Mouse (Mus musculus) CH12.LX (cell line): ENCODE results near the gene Hsf5. TPM values are rescaled to one million over a fixed set of nuclear protein-coding genes. Genes with fewer than 3 reads are reported as not detected.

Source experiments
- DNase-seq: peaks from one replicate; pipeline ENCODE4 v3.0.0-alpha.2; 2013; ENCODE audit errors: extremely low read depth
- H3K27ac ChIP-seq: 2 replicates; pipeline ENCODE4 v1.5.1; 2012; ENCODE audit warnings: low read depth, mild to moderate bottlenecking, control low read depth, moderate library complexity; ENCODE audit not compliant: insufficient read depth
- H3K27me3 ChIP-seq: replicated peaks from 2 replicates; pipeline ENCODE3; 2012; ENCODE audit warnings: inconsistent platforms
- H3K36me3 ChIP-seq, 2 experiments: replicated peaks in 1 of 2; 2 replicates each; pipeline versions ENCODE3 to v1.6.1; 2012; ENCODE audit warnings: inconsistent platforms in 1 of 2, low read length in 1 of 2, mild to moderate bottlenecking in 1 of 2, mixed read lengths in 1 of 2, moderate library complexity in 1 of 2; ENCODE audit not compliant: control insufficient read depth in 1 of 2, insufficient read depth in 1 of 2
- H3K4me1 ChIP-seq, 2 experiments: 2 replicates each; pipeline ENCODE4 v1.6.1; 2012; ENCODE audit warnings: inconsistent platforms in 1 of 2, moderate library complexity in 1 of 2; ENCODE audit not compliant: insufficient read depth in 2 of 2, control insufficient read depth in 1 of 2
- H3K4me2 ChIP-seq: 2 replicates; pipeline ENCODE4 v1.6.1; 2012; ENCODE audit warnings: low read depth, mild to moderate bottlenecking, control low read depth; ENCODE audit not compliant: poor library complexity, insufficient read depth, severe bottlenecking
- H3K4me3 ChIP-seq, 3 experiments: fragments of 150-350 bp in 1 of 3; sonication (generic) in 1 of 3; replicated peaks in 1 of 3; 2 replicates each; pipeline versions ENCODE3 to v1.5.1; 2011 to 2012; ENCODE audit warnings: low read depth in 2 of 3, low read length in 2 of 3, mild to moderate bottlenecking in 2 of 3, moderate library complexity in 2 of 3, control low read depth in 1 of 3, improper control_type of control experiment in 1 of 3, inconsistent platforms in 1 of 3, mixed read lengths in 1 of 3; ENCODE audit not compliant: poor library complexity in 1 of 3
- H3K79me2 ChIP-seq: replicated peaks from 2 replicates; pipeline ENCODE4 v1.6.1; 2012; ENCODE audit warnings: mild to moderate bottlenecking, moderate library complexity; ENCODE audit not compliant: control insufficient read depth, poor library complexity, insufficient read depth, severe bottlenecking; ENCODE audit errors: extremely low read depth
- H3K9ac ChIP-seq: 2 replicates; pipeline ENCODE4 v1.6.1; 2012; ENCODE audit warnings: low read depth, mild to moderate bottlenecking, control low read depth, moderate library complexity; ENCODE audit not compliant: insufficient read depth
- H3K9me3 ChIP-seq: replicated peaks from 2 replicates; pipeline ENCODE3; 2012; ENCODE audit warnings: low read length, inconsistent platforms, mixed read lengths
- BHLHE40 ChIP-seq: IDR thresholded peaks from 2 replicates; pipeline ENCODE4 v1.6.1; 2011; ENCODE audit warnings: mild to moderate bottlenecking, low read depth, low read length, improper control_type of control experiment
- CHD1 ChIP-seq: IDR thresholded peaks from 2 replicates; pipeline ENCODE4 v1.6.1; 2012; ENCODE audit warnings: low read depth, low read length, improper control_type of control experiment, inconsistent platforms
- CHD2 ChIP-seq: IDR thresholded peaks from 2 replicates; pipeline ENCODE4 v1.6.1; 2011; ENCODE audit warnings: low read length, improper control_type of control experiment
- E2F4 ChIP-seq: IDR thresholded peaks from 2 replicates; pipeline ENCODE4 v1.6.1; 2011; ENCODE audit warnings: low read depth, low read length, improper control_type of control experiment; ENCODE audit not compliant: insufficient replicate concordance
- EP300 ChIP-seq: IDR thresholded peaks from 2 replicates; pipeline ENCODE4 v1.6.1; 2011; ENCODE audit warnings: low read length, improper control_type of control experiment
- ETS1 ChIP-seq: conservative IDR thresholded peaks from 2 replicates; pipeline ENCODE4 v1.6.1; 2012; ENCODE audit warnings: low read depth, mild to moderate bottlenecking, inconsistent platforms, low read length, improper control_type of control experiment, moderate library complexity
- GABPA ChIP-seq: IDR thresholded peaks from 2 replicates; pipeline ENCODE4 v1.6.1; 2012; ENCODE audit warnings: low read depth, low read length, improper control_type of control experiment, inconsistent platforms; ENCODE audit not compliant: insufficient replicate concordance
- IRF4 ChIP-seq: IDR thresholded peaks from 2 replicates; pipeline ENCODE4 v1.6.1; 2014; ENCODE audit warnings: low read depth, mild to moderate bottlenecking, inconsistent platforms, low read length, improper control_type of control experiment
- KAT2A ChIP-seq: IDR thresholded peaks from 2 replicates; pipeline ENCODE4 v1.6.1; 2012; ENCODE audit warnings: low read length, improper control_type of control experiment, inconsistent platforms; ENCODE audit not compliant: insufficient replicate concordance
- MAFK ChIP-seq: IDR thresholded peaks from 2 replicates; pipeline ENCODE4 v1.6.1; 2011; ENCODE audit warnings: low read length, improper control_type of control experiment; ENCODE audit not compliant: insufficient replicate concordance
- MAX ChIP-seq: IDR thresholded peaks from 2 replicates; pipeline ENCODE4 v1.6.1; 2011; ENCODE audit warnings: low read length, improper control_type of control experiment
- MEF2A ChIP-seq: IDR thresholded peaks from 2 replicates; pipeline ENCODE4 v1.6.1; 2014; ENCODE audit warnings: low read depth, mild to moderate bottlenecking, inconsistent platforms, low read length, improper control_type of control experiment, borderline replicate concordance
- MXI1 ChIP-seq: IDR thresholded peaks from 2 replicates; pipeline ENCODE4 v1.6.1; 2011; ENCODE audit warnings: mild to moderate bottlenecking, low read depth, low read length, improper control_type of control experiment
- SIN3A ChIP-seq: IDR thresholded peaks from 2 replicates; pipeline ENCODE4 v1.6.1; 2012; ENCODE audit warnings: low read length, improper control_type of control experiment, inconsistent platforms
- SMC3 ChIP-seq: IDR thresholded peaks from 2 replicates; pipeline ENCODE4 v1.6.1; 2011; ENCODE audit warnings: low read depth, low read length, improper control_type of control experiment
- TBP ChIP-seq: conservative IDR thresholded peaks from 2 replicates; pipeline ENCODE4 v1.6.1; 2011; ENCODE audit warnings: low read depth, low read length, improper control_type of control experiment
- USF2 ChIP-seq: conservative IDR thresholded peaks from 2 replicates; pipeline ENCODE4 v1.6.1; 2011; ENCODE audit warnings: low read depth, low read length, improper control_type of control experiment
- ZC3H11A ChIP-seq: IDR thresholded peaks from 2 replicates; pipeline ENCODE4 v1.6.1; 2012; ENCODE audit warnings: low read depth, mild to moderate bottlenecking, inconsistent platforms, low read length, improper control_type of control experiment
- ZNF384 ChIP-seq: IDR thresholded peaks from 2 replicates; pipeline ENCODE4 v1.6.1; 2012; ENCODE audit warnings: low read depth, low read length, improper control_type of control experiment, inconsistent platforms
- dilution Hi-C: fragments of 300-500 bp; cut with MboI; formaldehyde crosslinking; loops from 2 replicates; pipeline ENCODE4 v1.14.3; 2020; ENCODE audit warnings: low sequenced_read_pairs; ENCODE audit not compliant: extremely low pct_unique_long_range_greater_than_20kb, extremely low pct_ligation_motif_present
- in situ Hi-C: fragments of 300-500 bp; cut with MboI; formaldehyde crosslinking; loops from 3 replicates; pipeline ENCODE4 v1.14.3; 2019; ENCODE audit warnings: low sequenced_read_pairs, low pct_ligation_motif_present, low pct_unique_long_range_greater_than_20kb, mixed read lengths
- polyA plus RNA-seq: library from polyadenylated mRNA; unstranded; fragments of >175 nt; gene quantifications from 2 replicates; pipeline ENCODE4 v1.2.1, GENCODE M21; 2012; ENCODE audit warnings: low read depth; ENCODE audit not compliant: insufficient read length
- total RNA-seq, 2 experiments: library from RNA; depleted of rRNA; stranded (reverse); fragments of 300-350 nt in 1 of 2; fragments of >200 nt in 1 of 2; gene quantifications; 2 replicates each; pipeline ENCODE4 v1.2.3; 2012 to 2014

Hsf5 gene
- total and polyA plus RNA-seq, 3 experiments, result 0.04 TPM; not detected in 2

DNA sequence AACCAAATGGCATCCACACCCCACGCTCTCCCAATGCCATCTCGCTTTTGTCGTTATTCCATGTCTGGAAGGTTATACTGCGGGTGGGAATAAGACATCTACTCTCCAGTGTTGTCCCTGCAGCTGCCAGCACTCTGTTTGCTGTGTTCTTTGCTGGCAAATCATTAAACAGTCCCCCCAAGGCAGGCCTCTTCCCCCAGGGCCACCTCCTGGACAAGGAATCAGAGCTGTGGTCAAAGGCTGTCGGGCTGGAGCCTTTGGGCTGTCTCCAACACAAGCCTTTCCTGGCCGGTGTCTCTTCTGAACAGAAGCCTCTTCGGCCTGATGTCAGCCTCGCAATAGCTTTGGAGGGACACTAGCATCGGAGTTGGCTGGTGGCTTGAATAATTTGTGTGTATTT is 87.3 kb downstream of the Hsf5 start:
- no peak for DNase-seq
- TF ChIP-seq MAFK, result no peak
- TF ChIP-seq ZNF384, result no peak
- no peak for TF ChIP-seq CHD1
- TF ChIP-seq IRF4, result no peak
- TF ChIP-seq CHD2, result no peak
- no peak for TF ChIP-seq MEF2A
- no peak for TF ChIP-seq USF2
- TF ChIP-seq MAX, result no peak
- no peak for TF ChIP-seq BHLHE40
- Histone ChIP-seq H3K4me3 (no peak overlapping the region), H3K27me3 (no peaks in the 10 kb centered on the region), H3K9ac (no peak overlapping the region), H3K79me2 (peaks cover 42% of the 10 kb centered on the region), H3K4me1 (peaks cover 23 to 58% of the 10 kb centered on the region in 2 experiments), H3K36me3 (peaks cover 22 to 82% of the 10 kb centered on the region in 2 experiments), H3K27ac (no peak overlapping the region), H3K9me3 (no peaks in the 10 kb centered on the region), H3K4me2 (no peak overlapping the region)
- dilution Hi-C loops (no loop called here), in situ Hi-C loops (no loop called here)

- Histone ChIP-seq H3K9me3 (no peaks in the 10 kb centered on the region), H3K4me3 (no peak overlapping the region), H3K4me1 (peaks cover 21 to 58% of the 10 kb centered on the region in 2 experiments), H3K27ac (0 out of 2 replicates have a peak overlapping the region, but pooled peaks have one; percentile 27), H3K27me3 (no peaks in the 10 kb centered on the region), H3K79me2 (peaks cover 21% of the 10 kb centered on the region), H3K4me2 (no peak overlapping the region), H3K9ac (no peak overlapping the region), H3K36me3 (peaks cover 25 to 86% of the 10 kb centered on the region in 2 experiments)
- no peak for DNase-seq
- dilution Hi-C loops, result no loop called here
- in situ Hi-C loops, result no loop called here
- TF ChIP-seq TBP (no peak), SMC3 (no peak), MXI1 (no peak), IRF4 (peak; percentile 39; the same call in 1 of the 2 replicates), GABPA (no peak), CHD1 (no peak), USF2 (no peak), SIN3A (no peak), KAT2A (no peak), E2F4 (no peak), ETS1 (peak; percentile 30; the same call in 1 of the 2 replicates), ZC3H11A (no peak), EP300 (0 out of 2 replicates have a peak, but pooled peaks have one; percentile 5), BHLHE40 (no peak)
These were observed 90.6 kb downstream of the Hsf5 start for GRCm38 (mm10) chr11:87707570-87707969.
